Mouse (Mus musculus) cortical plate, adult 2 months (tissue): ENCODE results near the gene Vmn2r3. TPM values are rescaled to one million over a fixed set of nuclear protein-coding genes. Genes with fewer than 3 reads are reported as not detected.

Source experiments
- H3K27ac ChIP-seq: fragments of 200-500 bp; 2 replicates; pipeline ENCODE4 v1.5.1; 2012; ENCODE audit warnings: low read length, control low read depth, inconsistent platforms; ENCODE audit not compliant: insufficient read depth
- H3K4me1 ChIP-seq: fragments of 200-500 bp; 2 replicates; pipeline ENCODE4 v1.6.1; 2011; ENCODE audit warnings: low read length; ENCODE audit not compliant: control insufficient read depth, insufficient read depth
- H3K4me3 ChIP-seq: fragments of 200-500 bp; 2 replicates; pipeline ENCODE4 v1.5.1; 2011; ENCODE audit warnings: mild to moderate bottlenecking, low read length, control low read depth; ENCODE audit not compliant: insufficient read depth
- CTCF ChIP-seq: fragments of 200-500 bp; IDR thresholded peaks from 2 replicates; pipeline ENCODE4 v1.5.1; 2011; ENCODE audit warnings: mild to moderate bottlenecking, control low read depth, low read length; ENCODE audit not compliant: insufficient read depth; ENCODE audit errors: extremely low read depth
- POLR2A ChIP-seq: fragments of 200-500 bp; IDR thresholded peaks from 2 replicates; pipeline ENCODE4 v1.6.1; 2011; ENCODE audit warnings: mild to moderate bottlenecking, low read length, control low read depth; ENCODE audit not compliant: insufficient read depth; ENCODE audit errors: extremely low read depth
- polyA plus RNA-seq: library from polyadenylated mRNA; depleted of rRNA; stranded (reverse); fragments of >200 nt; gene quantifications from 2 replicates; pipeline ENCODE4 v1.2.3, GENCODE M21; 2012; rRNA removed

Vmn2r3 gene
- polyA plus RNA-seq, 1 experiment = not detected

- no peak overlapping the region for H3K27ac ChIP-seq
- H3K4me3 ChIP-seq = no peak overlapping the region
- H3K4me1 ChIP-seq = no peaks in the 10 kb centered on the region
- no peak for TF ChIP-seq POLR2A
- no peak for TF ChIP-seq CTCF
Observed at GRCm38 (mm10) chr3:64227243-64227642, 62.3 kb downstream of the Vmn2r3 start.

Other genes with a start within 250 kb of the Vmn2r3 start
- 0.38 and 0.42 TPM in 2 replicates for gene Vmn2r1, start 208.2 kb downstream of the Vmn2r3 start, polyA plus RNA-seq
- gene Vmn2r2, start 147.8 kb downstream of the Vmn2r3 start, polyA plus RNA-seq = not detected in 2 replicates
- gene Vmn2r4, start 125.7 kb upstream of the Vmn2r3 start, polyA plus RNA-seq = not detected in 2 replicates
- not detected in 2 replicates for gene Vmn2r5, start 220.1 kb upstream of the Vmn2r3 start, polyA plus RNA-seq